Mouse (Mus musculus): ENCODE measurements around the gene Fam161b.

Gene Fam161b

DNA sequence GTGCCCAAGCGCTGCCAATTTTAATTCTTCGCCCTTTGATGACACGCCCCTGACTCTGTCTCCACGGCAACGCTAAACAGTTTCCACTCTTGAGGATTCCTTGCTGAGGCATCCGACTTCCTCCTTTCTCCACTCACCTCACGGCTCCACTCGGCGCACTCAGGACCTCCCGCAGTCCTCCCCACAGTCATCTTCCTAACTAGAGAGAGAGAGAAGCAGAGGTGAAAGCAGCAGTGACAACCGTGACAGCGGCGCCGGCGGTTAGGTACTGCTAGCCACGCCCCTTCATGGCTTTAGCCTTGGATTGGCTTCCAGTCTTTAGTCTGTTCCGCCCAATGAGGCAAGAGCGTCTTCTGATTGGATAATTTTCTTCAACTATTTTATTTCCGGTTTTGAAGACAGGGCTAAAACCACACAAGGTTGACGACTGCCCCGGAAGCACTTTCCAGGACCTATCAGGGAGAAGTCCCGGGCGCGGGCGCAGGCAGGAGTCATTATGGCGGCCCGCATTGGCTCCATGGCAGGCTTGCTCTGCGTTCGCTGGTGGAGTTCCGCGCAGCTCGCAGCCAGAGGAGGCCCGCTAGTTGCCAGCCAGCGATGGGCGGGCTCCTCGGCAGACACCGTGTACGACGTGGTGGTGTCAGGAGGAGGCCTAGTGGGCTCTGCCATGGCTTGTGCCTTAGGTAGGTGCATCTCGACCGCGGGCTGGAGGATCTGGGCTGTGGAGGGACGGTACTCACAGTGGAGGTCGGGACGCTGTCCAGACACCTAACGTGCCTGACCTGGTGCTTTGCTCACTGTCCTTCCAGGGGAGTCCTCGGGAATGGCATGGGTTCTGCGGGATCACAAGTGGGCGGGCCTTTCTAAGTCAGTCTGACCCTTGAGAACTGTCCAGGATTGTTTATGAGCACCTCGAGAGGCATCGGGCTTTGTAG, at the start of gene Fam161b, which contains the start of gene Coq6:
TSS of gene Fam161b (minus strand) at position 279 of the 935 bp plus-strand sequence.
TSS of gene Coq6 (plus strand) at position 103 of the 935 bp plus-strand sequence.
- DNase-seq (ENCODE audit: low read depth, low spot score), result peak; percentile 97

DNA sequence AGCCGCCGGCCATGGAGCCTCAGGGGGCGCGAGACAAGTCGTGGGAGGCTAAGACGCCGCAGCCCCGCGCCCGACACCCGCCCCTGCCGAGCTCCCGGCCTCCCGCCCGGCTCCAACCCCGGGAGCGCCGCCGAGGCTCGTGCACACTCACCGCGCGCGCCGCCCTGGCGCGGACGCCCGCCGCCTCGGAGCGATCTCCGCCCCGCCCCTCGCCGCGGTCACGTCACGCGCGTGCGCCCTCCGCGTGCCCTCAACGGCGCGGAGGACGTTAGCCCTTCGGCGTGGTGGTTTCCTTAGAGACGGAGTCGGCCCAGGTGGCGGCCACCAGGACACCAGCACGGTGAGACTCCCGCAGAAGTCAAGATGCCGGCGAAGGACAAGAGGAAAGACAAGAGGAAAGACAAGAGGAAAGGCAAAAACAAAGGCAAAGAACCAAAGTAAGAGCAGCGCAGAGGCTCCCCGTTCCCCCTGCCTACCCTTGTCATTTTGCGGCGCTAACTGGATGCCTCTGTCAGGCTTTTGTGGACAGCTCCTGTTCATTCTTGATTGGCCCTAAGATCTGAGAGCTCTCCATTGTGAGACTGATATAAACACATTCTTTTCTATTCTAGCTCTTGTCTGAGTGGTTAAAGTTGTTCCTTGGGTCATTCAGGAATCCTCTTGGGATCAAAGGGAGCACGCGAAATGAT, 47.3 kb upstream of the Fam161b start, which contains the start of the genes Entpd5 and Bbof1:
TSS of gene Entpd5 (minus strand) at position 211 of the 689 bp plus-strand sequence.
TSS of gene Bbof1 (plus strand) at position 253 of the 689 bp plus-strand sequence.
- DNase-seq (ENCODE audit: low read depth, low spot score), result peak; percentile 94

- peak; percentile 79 for DNase-seq (ENCODE audit: low read depth, low spot score)
Measured at GRCm38 (mm10) chr12:84407874-84408818, 46.5 kb upstream of the Fam161b start.

- peak; percentile 33 for DNase-seq (ENCODE audit: low read depth, low spot score)
Measured at GRCm38 (mm10) chr12:84407259-84407658, 45.6 kb upstream of the Fam161b start.

DNA sequence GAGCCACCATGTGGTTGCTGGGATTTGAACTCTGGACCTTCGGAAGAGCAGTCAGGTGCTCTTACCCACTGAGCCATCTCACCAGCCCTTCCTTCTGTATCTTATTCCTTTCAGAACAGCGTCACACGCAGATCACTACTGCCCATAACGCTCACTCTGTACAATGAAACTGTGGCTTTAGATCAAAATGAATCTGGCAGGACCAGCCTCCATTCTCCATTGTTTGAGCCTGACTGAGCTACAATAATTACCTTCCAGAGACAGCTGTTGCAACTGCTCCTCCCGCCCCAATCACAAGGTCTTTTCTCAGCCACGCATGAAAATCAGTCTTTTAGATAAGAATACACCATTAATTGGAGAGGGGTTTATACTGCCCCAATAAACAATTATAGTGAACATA, 42.9 kb upstream of the Fam161b start:
- DNase-seq (ENCODE audit: low read depth, low spot score), result no peak

DNA sequence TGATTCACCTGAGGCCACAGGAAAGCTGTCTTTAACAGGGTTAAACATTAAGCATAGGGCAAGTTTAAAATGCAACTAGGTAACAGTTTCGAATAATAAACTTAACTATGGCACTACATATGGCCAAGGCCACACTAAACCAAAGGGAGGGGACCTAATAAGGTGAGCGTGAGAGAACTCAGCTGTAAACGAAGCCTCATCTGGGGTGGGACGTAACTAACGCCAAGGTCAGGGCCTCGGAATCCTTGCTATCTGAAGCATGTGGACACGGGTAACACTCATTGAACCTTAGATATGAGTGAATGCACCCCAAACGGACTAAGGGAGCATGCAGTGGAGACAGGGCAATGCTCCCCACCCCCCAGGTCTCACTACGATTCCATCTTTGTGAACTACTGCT, 41.3 kb upstream of the Fam161b start:
- DNase-seq (ENCODE audit: low read depth, low spot score), result no peak

DNA sequence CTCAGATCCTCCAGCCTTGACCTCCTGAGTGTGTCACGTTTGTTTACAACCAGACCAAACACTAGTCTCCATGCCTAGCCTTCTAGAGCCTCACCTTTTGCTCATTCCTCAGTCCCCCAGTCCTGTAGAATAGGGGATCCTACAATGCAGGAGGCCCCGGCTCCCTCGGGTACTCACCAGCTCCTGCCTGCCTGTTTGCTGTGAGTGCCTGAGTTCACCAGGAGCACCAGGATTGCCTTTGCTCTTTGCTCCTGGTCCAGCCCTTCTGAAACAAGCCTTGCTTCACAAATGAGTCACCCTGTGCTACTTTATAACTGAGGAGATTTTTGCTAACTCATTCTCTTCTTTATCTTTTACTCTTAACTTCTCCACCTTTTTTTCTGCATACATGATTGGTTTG, 39.0 kb upstream of the Fam161b start:
- DNase-seq (ENCODE audit: low read depth, low spot score), result no peak

GRCm38 (mm10) chr12:84400068-84400467, 38.4 kb upstream of the Fam161b start:
- no peak for DNase-seq (ENCODE audit: low read depth, low spot score)

DNA sequence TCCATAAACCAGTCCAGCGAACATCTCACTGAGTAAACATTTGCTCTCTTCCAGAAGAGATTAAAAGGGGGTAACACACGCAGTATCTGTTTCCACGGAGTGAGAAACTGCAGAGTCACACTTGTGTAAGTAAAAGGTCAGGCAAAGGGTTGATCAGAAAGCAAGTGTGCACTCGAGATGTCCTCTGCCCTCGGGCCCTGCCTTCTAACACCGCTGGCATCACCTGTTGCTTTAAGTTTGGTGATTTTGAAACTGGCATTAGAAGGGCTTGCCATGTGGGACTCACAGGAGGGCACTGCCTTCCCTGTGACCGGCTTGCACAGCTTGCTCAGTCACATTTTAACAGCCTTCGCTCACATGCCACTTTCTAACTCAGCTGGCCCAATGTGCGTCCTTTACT, 38.0 kb upstream of the Fam161b start:
- DNase-seq (ENCODE audit: low read depth, low spot score), result no peak

DNA sequence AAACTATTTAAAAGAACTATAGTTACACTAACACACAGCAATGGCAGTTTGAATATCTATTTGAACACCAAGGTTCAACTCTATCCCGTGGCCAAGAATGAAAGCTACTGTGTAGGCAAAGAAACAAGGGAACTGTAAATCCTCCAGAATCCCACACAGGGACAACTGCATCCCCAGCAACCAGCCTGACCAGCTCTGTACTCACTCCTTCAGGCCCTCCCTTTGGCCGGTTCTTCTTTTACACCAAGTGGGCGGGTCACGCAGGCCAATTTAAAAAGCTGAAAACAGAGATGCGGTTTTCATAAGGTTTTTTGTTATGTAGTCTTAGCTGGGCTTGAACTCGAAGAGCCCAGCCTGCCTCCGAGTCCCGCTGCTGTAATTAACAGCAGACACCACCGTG, 37.5 kb upstream of the Fam161b start:
- DNase-seq (ENCODE audit: low read depth, low spot score), result no peak

- no peak for DNase-seq (ENCODE audit: low read depth, low spot score)
Measured at GRCm38 (mm10) chr12:84398629-84399028, 37.0 kb upstream of the Fam161b start.

- DNase-seq (ENCODE audit: low read depth, low spot score), result no peak
Measured at GRCm38 (mm10) chr12:84397685-84398084, 36.1 kb upstream of the Fam161b start.

- DNase-seq (ENCODE audit: low read depth, low spot score), result no peak
Measured at GRCm38 (mm10) chr12:84396947-84397679, 35.5 kb upstream of the Fam161b start.

GRCm38 (mm10) chr12:84393847-84394246, 32.2 kb upstream of the Fam161b start:
- DNase-seq (ENCODE audit: low read depth, low spot score), result no peak

- DNase-seq (ENCODE audit: low read depth, low spot score), result no peak
Measured at GRCm38 (mm10) chr12:84392681-84393080, 31.0 kb upstream of the Fam161b start.

DNA sequence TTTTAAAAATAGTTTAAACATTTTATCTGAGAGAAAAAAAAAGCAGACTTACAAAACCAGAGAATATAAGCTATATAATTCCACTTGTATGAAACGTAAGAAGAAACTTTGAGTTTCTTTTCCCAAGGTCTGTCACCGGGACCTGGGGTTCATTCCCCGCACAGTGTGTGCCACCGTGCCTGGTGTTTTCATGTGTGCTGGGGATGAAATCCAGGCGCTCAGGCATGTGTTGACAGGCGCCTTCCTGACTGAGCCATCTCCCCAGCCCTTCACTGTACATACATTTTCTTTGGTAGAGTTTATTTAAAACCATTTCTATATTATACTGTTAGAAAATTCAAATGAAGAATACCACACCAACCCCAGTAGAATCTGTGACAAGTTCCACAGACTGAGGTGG, 28.7 kb upstream of the Fam161b start:
- DNase-seq (ENCODE audit: low read depth, low spot score), result no peak

GRCm38 (mm10) chr12:84388774-84389400, 27.3 kb upstream of the Fam161b start:
- peak; percentile 57 for DNase-seq (ENCODE audit: low read depth, low spot score)

- no peak for DNase-seq (ENCODE audit: low read depth, low spot score)
Measured at GRCm38 (mm10) chr12:84388097-84388496, 26.5 kb upstream of the Fam161b start.

DNA sequence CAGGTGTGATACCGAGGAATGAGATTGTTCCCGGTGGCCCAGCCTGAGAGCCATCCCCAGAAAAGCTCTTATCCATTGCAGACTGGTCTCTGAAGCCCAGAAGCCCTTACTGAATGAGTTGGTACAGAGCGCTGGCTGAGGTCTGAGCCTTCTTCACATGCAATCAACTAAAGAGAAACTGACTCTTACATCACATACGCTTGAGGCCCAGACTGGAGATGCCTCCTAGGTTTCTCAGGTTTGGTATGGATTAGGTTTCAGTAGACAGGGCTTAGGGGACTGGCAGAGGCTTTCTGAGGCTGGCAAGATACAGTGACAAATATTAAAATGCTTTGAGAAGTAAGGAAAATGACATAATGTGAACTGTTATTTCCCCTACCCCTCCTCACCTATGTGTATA, 23.8 kb upstream of the Fam161b start:
- no peak for DNase-seq (ENCODE audit: low read depth, low spot score)

DNA sequence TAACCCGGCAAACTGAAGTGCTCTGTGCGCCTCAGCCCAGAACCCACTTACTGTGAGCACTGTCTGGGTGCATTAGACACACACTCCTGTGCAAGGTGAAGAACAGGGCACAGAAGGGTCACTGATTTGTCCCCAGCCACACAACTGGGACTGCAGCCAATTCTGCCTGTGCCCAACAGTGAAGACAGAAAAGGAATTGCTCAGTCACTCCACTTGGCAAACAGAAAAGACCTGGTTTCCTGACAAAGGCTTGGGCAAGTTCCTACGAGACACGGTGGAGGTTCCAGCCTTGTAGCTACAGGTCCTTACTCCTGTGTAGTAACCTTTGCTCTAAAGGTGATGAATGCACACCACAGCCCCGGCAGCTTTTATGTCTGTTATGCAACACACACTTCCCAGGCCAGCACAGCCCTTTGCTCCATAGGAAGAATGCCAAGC, 23.0 kb upstream of the Fam161b start:
- DNase-seq (ENCODE audit: low read depth, low spot score), result no peak

Data from CD4-positive, CD25-positive, alpha-beta regulatory T cell, adult 2 months (primary cell).